Mouse (Mus musculus) stomach, embryonic 14.5 days (tissue): ENCODE data around the gene Cab39. TPM values are rescaled to one million over a fixed set of nuclear protein-coding genes. Genes with fewer than 3 reads are reported as not detected.

ENCODE experiments used
- ATAC-seq: fragments of 200-750 bp; cut with Nextera tagmentation; 2 replicates; pipeline ENCODE4 v1.8.0; 2017; ENCODE audit warnings: low read depth, moderate TSS enrichment; ENCODE audit not compliant: insufficient number of reproducible peaks, insufficient read depth, low FRiP score
- H3K27ac ChIP-seq: fragments of 300-500 bp; sonication (generic); 2 replicates; pipeline ENCODE4 v1.5.1; 2014; ENCODE audit warnings: mild to moderate bottlenecking, low read length, moderate library complexity, mixed read lengths
- H3K27me3 ChIP-seq: fragments of 300-500 bp; sonication (generic); 2 replicates; pipeline ENCODE4 v1.6.1; 2014; ENCODE audit warnings: low read length, control low read depth, mixed read lengths; ENCODE audit not compliant: control insufficient read depth, insufficient read depth
- H3K36me3 ChIP-seq: fragments of 300-500 bp; sonication (generic); 2 replicates; pipeline ENCODE4 v1.6.1; 2014; ENCODE audit warnings: mild to moderate bottlenecking, control low read depth, low read length, moderate library complexity, mixed read lengths; ENCODE audit not compliant: control insufficient read depth, insufficient read depth
- H3K4me1 ChIP-seq: fragments of 300-500 bp; sonication (generic); 2 replicates; pipeline ENCODE4 v1.6.1; 2014; ENCODE audit warnings: low read length, control low read depth, mixed read lengths; ENCODE audit not compliant: control insufficient read depth, insufficient read depth
- H3K4me2 ChIP-seq: fragments of 300-500 bp; sonication (generic); replicated peaks from 2 replicates; pipeline ENCODE4 v1.6.1; 2014; ENCODE audit warnings: low read depth, low read length, control low read depth
- H3K4me3 ChIP-seq: fragments of 300-500 bp; sonication (generic); 2 replicates; pipeline ENCODE4 v1.5.1; 2014; ENCODE audit warnings: low read depth, low read length, control low read depth
- H3K9ac ChIP-seq: fragments of 300-500 bp; sonication (generic); replicated peaks from 2 replicates; pipeline ENCODE4 v1.6.1; 2014; ENCODE audit warnings: low read depth, mild to moderate bottlenecking, control low read depth, low read length, moderate library complexity, mixed read lengths
- H3K9me3 ChIP-seq: fragments of 300-500 bp; sonication (generic); 2 replicates; pipeline ENCODE4 v1.6.1; 2016; ENCODE audit warnings: low read depth, low read length, control low read depth; ENCODE audit not compliant: control insufficient read depth
- WGBS: fragments of 180-500 bp; shearing (Covaris S2); extraction: QIAGEN DNeasy Blood & Tissue Kit; methylation state at CpG from one replicate; pipeline ENCODE4 v1.1.7; 2014; 5-methylcytosine and 5-hydroxymethylcytosine counted together
- polyA plus RNA-seq: library from polyadenylated mRNA; unstranded; fragments of >200 nt; fragmentation: Nextera tagmentation; extraction: Ambion mirVana; gene quantifications from 2 replicates; pipeline ENCODE4 v1.2.1, GENCODE M21; 2014

The Cab39 gene
- polyA plus RNA-seq, 1 experiment from 2014 or later = 52.1 TPM

DNA sequence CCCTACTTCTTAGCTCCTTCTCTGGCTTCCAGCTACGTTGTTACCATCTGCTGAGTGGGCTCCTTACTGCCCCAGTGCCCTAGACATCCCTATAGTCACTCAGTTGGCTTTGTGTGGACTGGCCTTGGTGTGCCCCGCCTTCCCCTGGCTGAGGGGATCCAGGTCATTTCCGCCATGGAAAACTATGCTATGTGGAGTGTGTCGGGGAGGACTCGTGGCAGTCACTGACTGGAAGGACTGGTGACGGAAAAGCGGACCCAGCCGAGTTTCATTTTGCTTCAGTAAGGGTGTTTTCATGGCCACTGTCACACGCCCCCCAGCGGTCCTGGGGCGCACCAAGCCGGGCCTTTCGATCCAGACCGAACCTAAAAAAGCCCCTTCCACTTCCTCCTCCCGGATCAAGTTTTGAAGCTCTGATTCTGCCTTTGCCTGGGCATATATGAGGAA, 102.2 kb downstream of the Cab39 start:
- H3K4me1 ChIP-seq = peaks cover 48% of the 10 kb centered on the region
- ATAC-seq = peak; percentile 46; the same call in 1 of the 2 replicates
- WGBS = 6% methylated on average over 15 of the region's 15 CpGs

GRCm38 (mm10) chr1:85896110-85896509, 102.9 kb downstream of the Cab39 start:
- Histone ChIP-seq H3K4me3 (peak overlapping the region; percentile 79), H3K9ac (no peak overlapping the region)

More for the DNA sequence above, 102.2 kb downstream of the Cab39 start:
- Histone ChIP-seq H3K4me2 (peak overlapping the region; percentile 78), H3K27me3 (no peaks in the 10 kb centered on the region), H3K27ac (peak overlapping the region; percentile 80; the same call in 1 of the 2 replicates), H3K4me3 (peak overlapping the region; percentile 79), H3K9me3 (no peaks in the 10 kb centered on the region), H3K9ac (peak overlapping the region; percentile 71), H3K36me3 (no peaks in the 10 kb centered on the region; the same call in 1 of the 2 replicates)

GRCm38 (mm10) chr1:85896781-85897700, 103.8 kb downstream of the Cab39 start:
- 57% methylated on average over 12 of the region's 12 CpGs for WGBS
- Histone ChIP-seq H3K4me2 (peak overlapping the region; percentile 78), H3K9me3 (no peaks in the 10 kb centered on the region), H3K27ac (peak overlapping the region; percentile 83), H3K27me3 (no peaks in the 10 kb centered on the region), H3K9ac (0 out of 2 replicates have a peak overlapping the region, but pooled peaks have one; percentile 7), H3K36me3 (no peaks in the 10 kb centered on the region; the same call in 1 of the 2 replicates), H3K4me3 (no peak overlapping the region), H3K4me1 (peaks cover 63% of the 10 kb centered on the region)
- no peak for ATAC-seq

More at GRCm38 (mm10) chr1:85896110-85896509, 102.9 kb downstream of the Cab39 start:
- no peak for ATAC-seq
- no peaks in the 10 kb centered on the region; the same call in 1 of the 2 replicates for H3K36me3 ChIP-seq
- H3K27me3 ChIP-seq = no peaks in the 10 kb centered on the region
- WGBS = 79% methylated on average over 5 of the region's 5 CpGs
- peak overlapping the region; percentile 80; the same call in 1 of the 2 replicates for H3K27ac ChIP-seq
- H3K9me3 ChIP-seq = no peaks in the 10 kb centered on the region
- H3K4me1 ChIP-seq = peaks cover 54% of the 10 kb centered on the region
- peak overlapping the region; percentile 78 for H3K4me2 ChIP-seq

GRCm38 (mm10) chr1:85897901-85898760, 104.9 kb downstream of the Cab39 start:
- no peaks in the 10 kb centered on the region for H3K9me3 ChIP-seq
- WGBS = 8% methylated on average over 8 of the region's 8 CpGs
- no peak overlapping the region for H3K9ac ChIP-seq
- no peak overlapping the region for H3K4me3 ChIP-seq
- H3K36me3 ChIP-seq = peaks cover 4% of the 10 kb centered on the region; the same call in 1 of the 2 replicates
- H3K27ac ChIP-seq = peak overlapping the region; percentile 83
- peak overlapping the region; percentile 17; the same call in 1 of the 2 replicates for H3K4me2 ChIP-seq
- 0 out of 2 replicates have a peak, but pooled peaks have one; percentile 2 for ATAC-seq
- H3K27me3 ChIP-seq = no peaks in the 10 kb centered on the region
- H3K4me1 ChIP-seq = peaks cover 71% of the 10 kb centered on the region

DNA sequence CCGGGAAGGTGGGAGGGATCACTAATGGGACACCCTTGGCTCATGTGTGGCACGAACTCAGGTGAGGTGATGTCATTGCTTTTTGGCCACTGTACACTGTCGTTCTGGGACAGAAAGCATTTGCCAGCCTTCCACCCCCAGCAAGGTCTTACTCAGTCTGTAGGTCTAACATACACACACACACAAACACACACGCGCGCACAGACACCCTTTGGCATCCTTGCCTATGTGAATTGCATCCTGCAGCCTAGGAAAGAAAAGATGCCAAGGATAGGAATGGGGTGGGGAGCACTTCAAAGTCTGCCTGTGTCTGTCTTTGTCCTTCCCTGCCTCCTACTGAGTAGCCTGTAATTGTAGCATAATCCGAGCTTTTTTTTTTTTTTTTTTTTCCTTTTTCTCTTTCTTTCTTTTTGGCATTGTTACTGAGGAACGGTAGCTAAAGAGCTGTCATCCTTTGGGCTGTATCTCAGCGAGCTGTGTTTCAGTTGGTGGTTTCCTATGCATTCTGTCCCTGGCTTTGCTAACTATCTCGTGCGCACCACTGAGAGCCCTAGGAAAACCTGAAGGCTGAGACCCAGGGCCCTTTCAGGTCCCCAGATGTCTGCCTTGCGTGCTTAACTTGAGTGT, 105.6 kb downstream of the Cab39 start:
- Histone ChIP-seq H3K4me3 (no peak overlapping the region), H3K27ac (peak overlapping the region; percentile 83), H3K9me3 (no peaks in the 10 kb centered on the region), H3K9ac (no peak overlapping the region), H3K36me3 (peaks cover 10% of the 10 kb centered on the region; the same call in 1 of the 2 replicates), H3K4me1 (peaks cover 71% of the 10 kb centered on the region), H3K4me2 (peak overlapping the region; percentile 17; the same call in 1 of the 2 replicates), H3K27me3 (no peaks in the 10 kb centered on the region)
- ATAC-seq = no peak
- WGBS = 50% methylated on average over 12 of the region's 12 CpGs

- Histone ChIP-seq H3K4me1 (peaks cover 71% of the 10 kb centered on the region), H3K4me3 (no peak overlapping the region), H3K27ac (no peak overlapping the region; the same call in 1 of the 2 replicates), H3K4me2 (no peak overlapping the region), H3K36me3 (peaks cover 12% of the 10 kb centered on the region; the same call in 1 of the 2 replicates), H3K9ac (no peak overlapping the region), H3K27me3 (no peaks in the 10 kb centered on the region), H3K9me3 (no peaks in the 10 kb centered on the region)
- no peak for ATAC-seq
Measured at GRCm38 (mm10) chr1:85899388-85899761, 106.1 kb downstream of the Cab39 start.

DNA sequence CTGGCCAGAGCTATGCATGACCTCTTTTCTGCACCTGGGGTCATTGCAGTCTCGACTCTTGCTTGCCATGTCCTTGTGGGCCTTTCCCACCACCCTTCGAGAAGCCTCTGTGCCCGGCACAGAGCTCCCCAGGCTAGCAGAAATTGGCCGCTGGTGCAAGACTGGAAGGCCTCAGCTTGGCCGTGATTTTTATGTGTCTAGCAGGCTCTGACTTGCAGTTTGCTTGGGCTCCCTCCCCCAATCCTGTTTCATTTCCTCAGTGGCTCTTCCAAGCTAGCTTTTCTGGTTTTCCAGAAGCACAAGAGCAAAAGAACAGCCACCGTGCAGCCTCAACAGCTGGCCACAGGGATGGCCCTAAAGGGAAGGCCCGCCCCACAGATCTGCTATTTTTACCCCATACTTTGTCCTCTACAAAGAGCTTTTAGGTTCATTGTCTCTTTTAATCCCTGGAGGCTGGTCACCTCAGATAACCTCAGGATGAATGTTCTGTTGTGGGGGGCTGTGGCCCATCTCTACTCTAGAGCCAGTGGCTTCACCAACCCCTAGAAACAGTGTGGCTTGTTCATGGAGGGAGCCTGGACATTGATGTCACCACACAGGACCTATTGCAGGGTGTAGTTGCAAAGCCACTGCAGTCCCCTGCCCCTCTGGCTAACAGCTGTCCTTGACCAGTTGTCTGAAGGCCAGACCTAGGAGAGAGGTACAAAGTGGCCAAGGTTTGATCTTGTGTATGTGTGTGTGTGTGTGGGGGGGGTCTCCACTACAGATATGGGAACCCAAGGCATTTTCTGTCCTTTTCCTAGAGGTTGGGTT, 107.5 kb downstream of the Cab39 start:
- H3K9me3 ChIP-seq = no peaks in the 10 kb centered on the region
- H3K4me1 ChIP-seq = peaks cover 66% of the 10 kb centered on the region
- WGBS = 60% methylated on average over 7 of the region's 7 CpGs
- H3K27ac ChIP-seq = no peak overlapping the region
- no peak for ATAC-seq
- H3K4me3 ChIP-seq = no peak overlapping the region
- H3K9ac ChIP-seq = no peak overlapping the region
- H3K36me3 ChIP-seq = peaks cover 25% of the 10 kb centered on the region
- no peaks in the 10 kb centered on the region for H3K27me3 ChIP-seq
- no peak overlapping the region for H3K4me2 ChIP-seq
